8 mouse cellular contexts compared by ENCODE assay signal in the genomic region with DNA sequence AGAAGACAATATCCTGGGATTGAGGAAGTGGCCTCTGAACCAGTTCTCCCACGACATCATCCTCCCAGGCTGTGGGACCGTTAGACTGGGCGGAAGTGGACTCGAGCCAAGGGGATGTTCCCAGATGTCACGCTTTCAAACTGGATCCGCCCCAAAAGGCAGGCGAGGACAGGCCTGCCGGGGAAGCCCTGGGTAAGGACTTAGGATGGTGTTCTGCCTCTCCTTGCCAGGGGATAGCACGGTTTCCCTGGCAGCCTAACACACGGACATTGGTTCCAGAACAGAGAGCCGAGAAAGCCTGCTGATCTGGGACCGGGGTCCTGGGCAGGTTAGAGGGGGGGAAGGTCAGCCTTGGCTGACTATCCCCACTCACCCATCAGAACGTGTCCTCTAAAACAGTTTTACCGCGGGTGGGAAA. TPM values are rescaled to one million over a fixed set of nuclear protein-coding genes. Genes with fewer than 3 reads are reported as not detected.
DNase-seq lines count a peak whose midpoint lies in the region; ATAC-seq and TF ChIP-seq lines count a peak whose summit lies in the region.

No protein-coding gene starts in this region.

- H3K9me3 ChIP-seq in intestine, embryonic 15.5 days, result no peaks in the 10 kb centered on the region

- H3K36me3 ChIP-seq in intestine, embryonic 15.5 days, result no peaks in the 10 kb centered on the region

- H3K4me3 ChIP-seq in cortical plate, adult 2 months (ENCODE audit: insufficient read depth, low read length), result peak overlapping the region; percentile 37
- H3K4me3 ChIP-seq in intestine, embryonic 15.5 days (replicated peaks), result peak overlapping the region; percentile 88

- DNase-seq in adrenal gland, postnatal 25 days, result peak; percentile 88
- DNase-seq in gastrocnemius, postnatal 4 days (ENCODE audit: low spot score in 2 of 2), result peak; percentile 84 to 92
- peak; percentile 45 to 52 for DNase-seq in left cerebral cortex, postnatal 36 days (ENCODE audit: low spot score in 2 of 2)
- peak; percentile 71 for DNase-seq in right cerebral cortex, adult 18-20 months

- ATAC-seq in intestine, embryonic 15.5 days, result peak; percentile 23
- peak; percentile 61 for ATAC-seq in megakaryocyte, adult 5-6 weeks (ENCODE audit: poor library complexity, severe bottlenecking)
- no peak for ATAC-seq in erythroid progenitor cell, adult 5-6 weeks (replicated peaks; ENCODE audit: low FRiP score, poor library complexity, severe bottlenecking)

- WGBS in intestine, embryonic 15.5 days, result 3% methylated on average over 15 of the region's 15 CpGs

- no peak for TF ChIP-seq CTCF in cortical plate, adult 2 months (IDR thresholded peaks at IDR 0.05; ENCODE audit: extremely low read depth, insufficient read depth, low read length)

- intact Hi-C loops in left cerebral cortex, postnatal 36 days (cut with DNase I), result loop anchor here (2.0 kb wide), 1 partner anchor 29 kb away; no protein-coding TSS in a partner anchor

- peaks cover 8% of the 10 kb centered on the region for H3K4me1 ChIP-seq in cortical plate, adult 2 months (ENCODE audit: control insufficient read depth, insufficient read depth, low read length)
- peaks cover 51% of the 10 kb centered on the region for H3K4me1 ChIP-seq in intestine, embryonic 15.5 days (replicated peaks)

- peak overlapping the region; percentile 67 for H3K27ac ChIP-seq in cortical plate, adult 2 months (ENCODE audit: insufficient read depth, low read length)
- H3K27ac ChIP-seq in intestine, embryonic 15.5 days, result peak overlapping the region; percentile 95

- no peak for TF ChIP-seq POLR2A in cortical plate, adult 2 months (IDR thresholded peaks at IDR 0.05; ENCODE audit: extremely low read depth, insufficient read depth, low read length)

- H3K27me3 ChIP-seq in intestine, embryonic 15.5 days (replicated peaks), result no peaks in the 10 kb centered on the region

- H3K4me2 ChIP-seq in intestine, embryonic 15.5 days (replicated peaks), result peak overlapping the region; percentile 85

- H3K9ac ChIP-seq in intestine, embryonic 15.5 days, result peak overlapping the region; percentile 89

RNA-seq across cellular contexts. Expression of gene Soga1, which starts 1.4 kb away (rescaled TPM):
- 45.8 and 49.1 TPM in 2 replicates for total RNA-seq in adrenal gland, postnatal 25 days (2021)
- 5.8 and 6.8 TPM in 2 replicates for polyA plus RNA-seq in cortical plate, adult 2 months (2012; rRNA removed)
- 10 to 100 TPM; 33.7 to 34.6 TPM for total RNA-seq in gastrocnemius, postnatal 4 days (2021)
- 2.0 and 2.3 TPM in 2 replicates for polyA plus RNA-seq in intestine, embryonic 15.5 days (2015; fragmentation: Nextera tagmentation; extraction: Ambion mirVana)
- total RNA-seq in left cerebral cortex, postnatal 36 days (2021), result 10 to 100 TPM; 20.0 to 26.0 TPM
- total RNA-seq in megakaryocyte, adult 5-6 weeks (2015), result 1.1 and 1.3 TPM in 2 replicates
- 1.6 and 1.7 TPM in 2 replicates for total RNA-seq in megakaryocyte, adult 5-6 weeks (2017)
- total RNA-seq in erythroid progenitor cell, adult 5-6 weeks (2015; ENCODE audit: low replicate concordance), result 0.36 and 0.42 TPM in 2 replicates
- 2.8 and 3.6 TPM in 2 replicates for total RNA-seq in erythroid progenitor cell, adult 5-6 weeks (2017; ENCODE audit: low replicate concordance)

RNA-seq across cellular contexts. Expression of gene Tldc2, which starts 9.2 kb away (rescaled TPM):
- not detected in 2 replicates for total RNA-seq in adrenal gland, postnatal 25 days (2021)
- not detected in 2 replicates for polyA plus RNA-seq in cortical plate, adult 2 months (2012; rRNA removed)
- not detected for total RNA-seq in gastrocnemius, postnatal 4 days (2021)
- polyA plus RNA-seq in intestine, embryonic 15.5 days (2015; fragmentation: Nextera tagmentation; extraction: Ambion mirVana), result not detected in 2 replicates
- not detected for total RNA-seq in left cerebral cortex, postnatal 36 days (2021)
- not detected in 2 replicates for total RNA-seq in megakaryocyte, adult 5-6 weeks (2015)
- total RNA-seq in megakaryocyte, adult 5-6 weeks (2017), result not detected in 2 replicates
- total RNA-seq in erythroid progenitor cell, adult 5-6 weeks (2015; ENCODE audit: low replicate concordance), result not detected in 2 replicates
- not detected in 2 replicates for total RNA-seq in erythroid progenitor cell, adult 5-6 weeks (2017; ENCODE audit: low replicate concordance)

RNA-seq across cellular contexts. Expression of gene Samhd1, which starts 57.4 kb away (rescaled TPM):
- 18.0 and 26.1 TPM in 2 replicates for total RNA-seq in adrenal gland, postnatal 25 days (2021)
- 14.7 and 15.9 TPM in 2 replicates for polyA plus RNA-seq in cortical plate, adult 2 months (2012; rRNA removed)
- total RNA-seq in gastrocnemius, postnatal 4 days (2021), result 10 to 100 TPM; 23.4 to 23.6 TPM
- 23.5 and 23.7 TPM in 2 replicates for polyA plus RNA-seq in intestine, embryonic 15.5 days (2015; fragmentation: Nextera tagmentation; extraction: Ambion mirVana)
- total RNA-seq in left cerebral cortex, postnatal 36 days (2021), result 10 to 100 TPM; 10.3 to 12.7 TPM
- total RNA-seq in megakaryocyte, adult 5-6 weeks (2015), result 730 and 815 TPM in 2 replicates
- 599 and 677 TPM in 2 replicates for total RNA-seq in megakaryocyte, adult 5-6 weeks (2017)
- total RNA-seq in erythroid progenitor cell, adult 5-6 weeks (2015; ENCODE audit: low replicate concordance), result 82.5 and 112 TPM in 2 replicates
- 57.0 and 75.2 TPM in 2 replicates for total RNA-seq in erythroid progenitor cell, adult 5-6 weeks (2017; ENCODE audit: low replicate concordance)

Comparison
In these comparisons a context has a peak if more than half of its experiments do, and no peak if none do; other contexts are left out.
1. RNA of gene Soga1, which starts 1.4 kb away (total RNA-seq): 45.8 to 49.1 TPM in adrenal gland, postnatal 25 days, 33.7 to 34.6 TPM in gastrocnemius, postnatal 4 days and 20.0 to 26.0 TPM in left cerebral cortex, postnatal 36 days; 0.36 to 3.6 TPM in erythroid progenitor cell, adult 5-6 weeks and 1.1 to 1.7 TPM in megakaryocyte, adult 5-6 weeks; every median in the first group is over 4 times any median in the second.
2. RNA of gene Samhd1, which starts 57.4 kb away (total RNA-seq): 599 to 815 TPM in megakaryocyte, adult 5-6 weeks; 57.0 to 112 TPM in erythroid progenitor cell, adult 5-6 weeks, 18.0 to 26.1 TPM in adrenal gland, postnatal 25 days, 23.4 to 23.6 TPM in gastrocnemius, postnatal 4 days and 10.3 to 12.7 TPM in left cerebral cortex, postnatal 36 days; every median in the first group is over 4 times any median in the second.
3. Peak in every context shown above with its lines, with median percentiles within 50 percentile points of each other: DNase-seq.